27 mouse cellular contexts compared by ENCODE assay signal in genomic region chr10:75240583-75241250, GRCm38 (mm10). TPM values are rescaled to one million over a fixed set of nuclear protein-coding genes. Genes with fewer than 3 reads are reported as not detected.
DNase-seq lines count a peak whose midpoint lies in the region; ATAC-seq and TF ChIP-seq lines count a peak whose summit lies in the region.
"Had no signal": no experiment of that assay in that cellular context is flagged by ENCODE, and none has a peak within 500 bp of the region (broad histone marks: within the 10 kb centered on the region; RNA-seq: fewer than 3 reads in every experiment).

No protein-coding gene starts in this region.

- TF ChIP-seq POLR2A in myocyte (IDR thresholded peaks at IDR 0.05; ENCODE audit: insufficient read length, low read depth), result no peak

- peaks cover 5% of the 10 kb centered on the region for H3K79me2 ChIP-seq in myocyte (ENCODE audit: control insufficient read depth, insufficient read depth)

- intact Hi-C loops in gastrocnemius, adult 2 months (cut with DNase I), result no loop called here

- no peak for TF ChIP-seq CTCF in gastrocnemius, adult 2 months (IDR thresholded peaks at IDR 0.05)
- TF ChIP-seq CTCF in hindbrain, postnatal 0 days (IDR thresholded peaks at IDR 0.05; ENCODE audit: low read depth), result no peak

- WGBS in midbrain, embryonic 11.5 days, result 77% methylated on average over 8 of the region's 8 CpGs
- 61% methylated on average over 8 of the region's 8 CpGs for WGBS in midbrain, embryonic 16.5 days
- 83% methylated on average over 8 of the region's 8 CpGs for WGBS in hindbrain, embryonic 12.5 days
- WGBS in hindbrain, postnatal 0 days, result 70% methylated on average over 8 of the region's 8 CpGs

- no peak overlapping the region for H3ac ChIP-seq in myocyte (ENCODE audit: control insufficient read depth, insufficient read length)

- no peak for ATAC-seq in midbrain, embryonic 11.5 days (ENCODE audit: low FRiP score)
- ATAC-seq in midbrain, embryonic 16.5 days, result no peak
- ATAC-seq in hindbrain, embryonic 12.5 days (ENCODE audit: low FRiP score), result no peak
- ATAC-seq in hindbrain, postnatal 0 days, result no peak
- ATAC-seq: CD4-positive, CD25-positive, alpha-beta regulatory T cell, adult 4 months; forebrain, embryonic 15.5 days had no signal

- DNase-seq in gastrocnemius, adult 2 months, result no peak
- DNase-seq in gastrocnemius, postnatal 10 days, result no peak
- peak; percentile 53 for DNase-seq in midbrain, embryonic 11.5 days (ENCODE audit: low spot score, missing footprints)
- DNase-seq in cerebellum, adult 8-10 months, result no peak
- no peak for DNase-seq in hindbrain, postnatal 0 days (ENCODE audit: low spot score)
- DNase-seq: adrenal gland, adult 8-10 months; adrenal gland, postnatal 25 days; B cell, adult 2 months; cerebellum, adult 18-20 months; cerebellum, adult 9-11 months; cerebellum, postnatal 25 days; gastrocnemius, postnatal 14 days; heart, adult 18-20 months; heart, postnatal 14 days; heart, postnatal 4 days; kidney, adult 11 months had no signal

- H3K27me3 ChIP-seq in midbrain, embryonic 11.5 days (ENCODE audit: control insufficient read depth, insufficient read depth, low read length), result no peaks in the 10 kb centered on the region
- H3K27me3 ChIP-seq in midbrain, embryonic 16.5 days (ENCODE audit: control insufficient read depth, insufficient read depth, low read depth, low read length), result no peaks in the 10 kb centered on the region
- H3K27me3 ChIP-seq in myocyte (ENCODE audit: control insufficient read depth, insufficient read depth, insufficient read length), result no peaks in the 10 kb centered on the region
- no peaks in the 10 kb centered on the region for H3K27me3 ChIP-seq in hindbrain, embryonic 12.5 days
- H3K27me3 ChIP-seq in hindbrain, postnatal 0 days (ENCODE audit: insufficient read depth, low read length), result no peaks in the 10 kb centered on the region
- H3K27me3 ChIP-seq: embryonic facial prominence, embryonic 13.5 days; forebrain, embryonic 12.5 days; forebrain, embryonic 15.5 days; heart, embryonic 13.5 days; hindbrain, embryonic 15.5 days had no signal

- no peak overlapping the region for H3K4me3 ChIP-seq in gastrocnemius, adult 2 months
- no peak overlapping the region for H3K4me3 ChIP-seq in midbrain, embryonic 11.5 days (ENCODE audit: low read depth, low read length)
- no peak overlapping the region for H3K4me3 ChIP-seq in midbrain, embryonic 16.5 days (ENCODE audit: low read depth, low read length)
- no peak overlapping the region for H3K4me3 ChIP-seq in myocyte
- H3K4me3 ChIP-seq in hindbrain, embryonic 12.5 days, result no peak overlapping the region
- no peak overlapping the region for H3K4me3 ChIP-seq in hindbrain, postnatal 0 days (ENCODE audit: low read length)
- H3K4me3 ChIP-seq: embryonic facial prominence, embryonic 10.5 days; embryonic facial prominence, embryonic 13.5 days; erythroblast, embryonic 14.5 days; forebrain, embryonic 12.5 days; forebrain, embryonic 15.5 days; heart, embryonic 13.5 days; hindbrain, embryonic 15.5 days had no signal

- no peaks in the 10 kb centered on the region for H3K4me1 ChIP-seq in midbrain, embryonic 11.5 days (ENCODE audit: control insufficient read depth, insufficient read depth, low read length)
- H3K4me1 ChIP-seq in midbrain, embryonic 16.5 days (ENCODE audit: control insufficient read depth, insufficient read depth, low read length), result no peaks in the 10 kb centered on the region
- H3K4me1 ChIP-seq in hindbrain, embryonic 12.5 days, result no peaks in the 10 kb centered on the region
- no peaks in the 10 kb centered on the region for H3K4me1 ChIP-seq in hindbrain, postnatal 0 days (ENCODE audit: insufficient read depth, low read length)
- H3K4me1 ChIP-seq: embryonic facial prominence, embryonic 10.5 days; embryonic facial prominence, embryonic 13.5 days; forebrain, embryonic 12.5 days; forebrain, embryonic 15.5 days; hindbrain, embryonic 15.5 days had no signal

- H3K4me2 ChIP-seq in midbrain, embryonic 11.5 days, result no peak overlapping the region
- H3K4me2 ChIP-seq in midbrain, embryonic 16.5 days (ENCODE audit: low read length), result no peak overlapping the region
- no peak overlapping the region for H3K4me2 ChIP-seq in myocyte (ENCODE audit: low read depth)
- H3K4me2 ChIP-seq in hindbrain, embryonic 12.5 days (replicated peaks), result no peak overlapping the region
- H3K4me2 ChIP-seq in hindbrain, postnatal 0 days (ENCODE audit: low read depth, low read length), result no peak overlapping the region
- H3K4me2 ChIP-seq: embryonic facial prominence, embryonic 13.5 days; forebrain, embryonic 12.5 days; forebrain, embryonic 15.5 days; heart, embryonic 13.5 days; hindbrain, embryonic 15.5 days had no signal

- peak overlapping the region; percentile 24; the same call in 1 of the 2 replicates for H3K27ac ChIP-seq in gastrocnemius, adult 2 months
- no peak overlapping the region for H3K27ac ChIP-seq in midbrain, embryonic 11.5 days (ENCODE audit: low read depth, low read length)
- no peak overlapping the region for H3K27ac ChIP-seq in midbrain, embryonic 16.5 days (ENCODE audit: low read length)
- H3K27ac ChIP-seq in hindbrain, embryonic 12.5 days, result no peak overlapping the region
- no peak overlapping the region for H3K27ac ChIP-seq in hindbrain, postnatal 0 days
- H3K27ac ChIP-seq: embryonic facial prominence, embryonic 10.5 days; embryonic facial prominence, embryonic 13.5 days; forebrain, embryonic 12.5 days; forebrain, embryonic 15.5 days; heart, embryonic 13.5 days; hindbrain, embryonic 15.5 days had no signal

- peaks cover 6% of the 10 kb centered on the region; the same call in 1 of the 2 replicates for H3K36me3 ChIP-seq in midbrain, embryonic 11.5 days (ENCODE audit: control insufficient read depth, insufficient read depth, low read length)
- H3K36me3 ChIP-seq in midbrain, embryonic 16.5 days (ENCODE audit: control insufficient read depth, insufficient read depth, low read length), result peaks cover 14% of the 10 kb centered on the region
- H3K36me3 ChIP-seq in myocyte (ENCODE audit: control insufficient read depth, insufficient read depth), result peaks cover 42% of the 10 kb centered on the region
- H3K36me3 ChIP-seq in hindbrain, embryonic 12.5 days, result peaks cover 46% of the 10 kb centered on the region
- peaks cover 23% of the 10 kb centered on the region for H3K36me3 ChIP-seq in hindbrain, postnatal 0 days (ENCODE audit: insufficient read depth, low read length)

- H3K9me3 ChIP-seq in midbrain, embryonic 11.5 days (ENCODE audit: control insufficient read depth, low read length), result no peaks in the 10 kb centered on the region
- no peaks in the 10 kb centered on the region for H3K9me3 ChIP-seq in midbrain, embryonic 16.5 days (replicated peaks; ENCODE audit: control insufficient read depth, low read length, poor library complexity, severe bottlenecking)
- H3K9me3 ChIP-seq in hindbrain, embryonic 12.5 days (replicated peaks), result no peaks in the 10 kb centered on the region
- no peaks in the 10 kb centered on the region for H3K9me3 ChIP-seq in hindbrain, postnatal 0 days (ENCODE audit: low read length)
- H3K9me3 ChIP-seq: embryonic facial prominence, embryonic 10.5 days; embryonic facial prominence, embryonic 13.5 days; forebrain, embryonic 12.5 days; forebrain, embryonic 15.5 days; heart, embryonic 13.5 days; hindbrain, embryonic 15.5 days had no signal

- H3K9ac ChIP-seq in midbrain, embryonic 11.5 days (ENCODE audit: low read length), result no peak overlapping the region
- no peak overlapping the region for H3K9ac ChIP-seq in midbrain, embryonic 16.5 days (ENCODE audit: low read depth, low read length)
- H3K9ac ChIP-seq in hindbrain, embryonic 12.5 days, result no peak overlapping the region
- H3K9ac ChIP-seq in hindbrain, postnatal 0 days (replicated peaks; ENCODE audit: low read length), result no peak overlapping the region
- H3K9ac ChIP-seq: embryonic facial prominence, embryonic 13.5 days; forebrain, embryonic 12.5 days; forebrain, embryonic 15.5 days; heart, embryonic 13.5 days; hindbrain, embryonic 15.5 days had no signal

TF ChIP-seq in myocyte, 11 proteins besides CTCF, POLR2A, EP300 and RAD21:
- no peak for TF ChIP-seq TCF3 (IDR thresholded peaks at IDR 0.05; ENCODE audit: insufficient read length, low read depth)
- TF ChIP-seq USF1 (IDR thresholded peaks at IDR 0.05; ENCODE audit: low read depth), result peak; percentile 51
- TF ChIP-seq TCF12 (IDR thresholded peaks at IDR 0.05; ENCODE audit: insufficient read depth, poor library complexity, severe bottlenecking), result no peak

RNA-seq across cellular contexts. Expression of gene Specc1l, which starts 28.8 kb away (rescaled TPM):
- 10 to 100 TPM; 43.1 to 44.8 TPM for total RNA-seq in gastrocnemius, adult 2 months (2021)
- 10 to 100 TPM; 34.3 to 36.2 TPM for total RNA-seq in gastrocnemius, postnatal 10 days (2021)
- polyA plus RNA-seq in midbrain, embryonic 11.5 days (2014; fragmentation: Nextera tagmentation; extraction: Ambion mirVana), result 22.8 and 23.2 TPM in 2 replicates
- 30.9 and 33.5 TPM in 2 replicates for polyA plus RNA-seq in midbrain, embryonic 16.5 days (2015; fragmentation: Nextera tagmentation; extraction: Ambion mirVana)
- 20.4 TPM for polyA plus RNA-seq in myocyte (2012; fragmentation: generic; extraction: Trizol)
- 51.4 and 54.6 TPM in 2 replicates for polyA plus RNA-seq in hindbrain, embryonic 12.5 days (2016; fragmentation: Nextera tagmentation; extraction: Ambion mirVana)
- 36.3 and 42.2 TPM in 2 replicates for total RNA-seq in hindbrain, postnatal 0 days (2014; rRNA removed)
- polyA plus RNA-seq in hindbrain, postnatal 0 days (2015; fragmentation: Nextera tagmentation; extraction: Ambion mirVana), result 22.3 and 23.4 TPM in 2 replicates
